Mouse (Mus musculus) megakaryocyte, embryonic 14.5 days (primary cell): ENCODE measurements around the gene Apol7a.
"Not testable (repeated sequence)": the region's sequence is repeated elsewhere in the genome, so short reads cannot be mapped to it uniquely, and the experiment has no call there.

ENCODE experiments used
- FLI1 ChIP-seq: IDR thresholded peaks from 2 replicates; pipeline ENCODE4 v1.6.1; 2012; ENCODE audit warnings: low read length, inconsistent platforms, mixed read lengths
- GATA1 ChIP-seq: IDR thresholded peaks from 3 replicates; pipeline ENCODE4 v1.6.1; 2012; ENCODE audit warnings: mixed read lengths, low read length, inconsistent platforms, borderline replicate concordance

DNA sequence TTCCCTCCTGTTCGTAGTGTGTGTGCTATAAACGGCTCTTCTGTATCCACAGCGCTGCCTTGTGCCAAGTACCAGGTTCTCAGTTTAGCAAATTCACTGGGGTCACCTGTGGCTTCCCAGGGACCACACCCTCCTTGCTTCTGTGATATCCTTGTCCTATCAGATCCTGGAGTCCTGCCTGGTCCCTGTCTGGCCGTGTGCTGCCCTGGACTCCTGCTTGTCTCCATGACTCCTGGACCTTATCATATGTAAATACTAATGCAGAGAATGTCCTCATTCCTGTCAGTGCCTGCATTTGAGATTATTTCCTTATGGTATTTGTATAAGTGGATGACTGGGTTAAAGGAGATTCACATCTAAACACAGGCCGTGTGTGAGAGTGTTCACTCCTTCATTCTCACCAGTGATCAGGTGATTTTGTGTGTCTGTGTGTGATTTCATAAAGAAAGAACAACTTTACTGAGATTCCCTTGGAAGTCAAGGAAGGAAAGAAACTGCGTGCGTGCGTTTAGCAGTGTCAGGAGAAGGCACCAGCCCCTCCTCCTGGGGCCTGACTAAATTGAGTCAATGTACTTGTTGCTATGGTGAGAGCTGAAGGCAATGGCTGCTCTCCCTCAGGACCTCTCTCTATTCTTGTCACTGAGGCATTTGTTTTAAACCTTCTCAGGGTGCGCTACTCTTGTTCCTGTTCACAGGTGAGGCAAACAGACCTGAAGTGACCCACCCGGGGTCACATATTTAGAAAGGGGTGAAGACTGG, 30.0 kb upstream of the Apol7a start:
- not testable (repeated sequence) for TF ChIP-seq GATA1, FLI1
